Mouse (Mus musculus) limb, embryonic 12.5 days (tissue): ENCODE results near the gene Glrx5. TPM values are rescaled to one million over a fixed set of nuclear protein-coding genes. Genes with fewer than 3 reads are reported as not detected.

ENCODE experiments used
- ATAC-seq: fragments of 200-750 bp; cut with Nextera tagmentation; 2 replicates; pipeline ENCODE4 v1.8.0; 2017; ENCODE audit warnings: low read depth, moderate TSS enrichment; ENCODE audit not compliant: insufficient number of reproducible peaks, insufficient read depth, low FRiP score, low TSS enrichment
- H3K27ac ChIP-seq: fragments of 300-500 bp; sonication (generic); 2 replicates; pipeline ENCODE4 v1.5.1; 2016; ENCODE audit warnings: mild to moderate bottlenecking, moderate library complexity
- H3K27me3 ChIP-seq: fragments of 300-500 bp; sonication (generic); 2 replicates; pipeline ENCODE4 v1.6.1; 2016; ENCODE audit warnings: mild to moderate bottlenecking, moderate library complexity
- H3K36me3 ChIP-seq: fragments of 300-500 bp; sonication (generic); 2 replicates; pipeline ENCODE4 v1.6.1; 2016; ENCODE audit warnings: mild to moderate bottlenecking, moderate library complexity
- H3K4me1 ChIP-seq: fragments of 300-500 bp; sonication (generic); replicated peaks from 2 replicates; pipeline ENCODE4 v1.6.1; 2016
- H3K4me2 ChIP-seq: fragments of 300-500 bp; sonication (generic); 2 replicates; pipeline ENCODE4 v1.6.1; 2016; ENCODE audit warnings: mild to moderate bottlenecking, moderate library complexity
- H3K4me3 ChIP-seq: fragments of 300-500 bp; sonication (generic); replicated peaks from 2 replicates; pipeline ENCODE4 v1.5.1; 2016; ENCODE audit warnings: mild to moderate bottlenecking
- H3K9ac ChIP-seq: fragments of 300-500 bp; sonication (generic); replicated peaks from 2 replicates; pipeline ENCODE4 v1.6.1; 2016; ENCODE audit warnings: mild to moderate bottlenecking, moderate library complexity
- H3K9me3 ChIP-seq: fragments of 300-500 bp; sonication (generic); 2 replicates; pipeline ENCODE4 v1.6.1; 2016; ENCODE audit warnings: mild to moderate bottlenecking, moderate library complexity
- WGBS: fragments of 180-500 bp; shearing (Covaris S2); methylation state at CpG from one replicate; pipeline ENCODE4 v1.1.7; 2016; 5-methylcytosine and 5-hydroxymethylcytosine counted together
- polyA plus RNA-seq: library from polyadenylated mRNA; unstranded; fragments of >200 nt; fragmentation: Nextera tagmentation; extraction: Ambion mirVana; gene quantifications from 2 replicates; pipeline ENCODE4 v1.2.1, GENCODE M21; 2016

Glrx5 gene
- polyA plus RNA-seq, 1 experiment from 2014 or later: 180 TPM

DNA sequence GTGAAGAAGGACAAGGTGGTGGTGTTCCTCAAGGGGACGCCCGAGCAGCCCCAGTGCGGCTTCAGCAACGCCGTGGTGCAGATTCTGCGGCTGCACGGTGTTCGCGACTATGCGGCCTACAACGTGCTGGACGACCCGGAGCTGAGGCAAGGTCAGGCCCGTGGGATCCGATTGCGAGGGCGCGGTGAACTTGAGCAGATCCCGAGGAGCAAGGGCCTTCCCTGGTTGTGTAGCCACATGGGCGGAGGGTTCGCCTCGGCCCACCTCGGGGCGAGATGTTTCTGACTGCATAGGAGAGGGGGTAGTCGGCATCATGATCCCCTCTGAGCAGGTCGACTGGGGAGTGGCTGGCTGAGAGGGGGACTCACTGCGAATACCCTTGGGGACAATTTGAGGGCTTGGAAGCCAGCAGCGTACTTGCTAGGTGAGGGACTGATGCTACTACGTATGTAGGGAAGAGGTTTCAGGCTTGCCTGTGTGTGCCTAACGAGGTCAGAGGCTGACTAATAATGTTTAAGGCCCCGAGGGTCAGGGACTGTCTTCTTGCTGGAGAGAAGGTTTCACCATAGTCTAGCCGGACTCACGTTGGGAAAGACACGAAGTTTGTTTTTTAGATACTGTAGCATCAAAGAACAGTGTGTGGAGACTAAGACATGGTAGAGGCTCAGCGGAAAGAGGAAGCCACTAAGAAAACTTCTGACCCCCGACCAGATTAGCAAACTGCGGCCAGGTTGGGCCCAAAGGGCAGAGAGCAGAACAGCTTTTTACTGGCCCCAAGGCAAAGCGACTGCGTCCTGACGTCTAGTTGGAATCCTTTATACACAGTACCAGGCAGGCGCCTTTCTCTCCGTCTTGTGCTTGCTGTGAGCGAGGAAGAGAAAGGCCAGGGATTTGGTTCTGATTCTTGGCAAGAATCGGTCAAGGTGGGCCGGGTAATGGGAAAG is 616 bp downstream of the Glrx5 start:
- no peaks in the 10 kb centered on the region for H3K9me3 ChIP-seq
- peak overlapping the region; percentile 86 for H3K4me2 ChIP-seq
- ATAC-seq: peak; percentile 24
- peak overlapping the region; percentile 82 for H3K27ac ChIP-seq
- peak overlapping the region; percentile 81 for H3K9ac ChIP-seq
- peak overlapping the region; percentile 84 for H3K4me3 ChIP-seq
- no peaks in the 10 kb centered on the region for H3K27me3 ChIP-seq
- H3K4me1 ChIP-seq: peaks cover 43% of the 10 kb centered on the region
- H3K36me3 ChIP-seq: peaks cover 26% of the 10 kb centered on the region
- WGBS: 4% methylated on average over 45 of the region's 45 CpGs

DNA sequence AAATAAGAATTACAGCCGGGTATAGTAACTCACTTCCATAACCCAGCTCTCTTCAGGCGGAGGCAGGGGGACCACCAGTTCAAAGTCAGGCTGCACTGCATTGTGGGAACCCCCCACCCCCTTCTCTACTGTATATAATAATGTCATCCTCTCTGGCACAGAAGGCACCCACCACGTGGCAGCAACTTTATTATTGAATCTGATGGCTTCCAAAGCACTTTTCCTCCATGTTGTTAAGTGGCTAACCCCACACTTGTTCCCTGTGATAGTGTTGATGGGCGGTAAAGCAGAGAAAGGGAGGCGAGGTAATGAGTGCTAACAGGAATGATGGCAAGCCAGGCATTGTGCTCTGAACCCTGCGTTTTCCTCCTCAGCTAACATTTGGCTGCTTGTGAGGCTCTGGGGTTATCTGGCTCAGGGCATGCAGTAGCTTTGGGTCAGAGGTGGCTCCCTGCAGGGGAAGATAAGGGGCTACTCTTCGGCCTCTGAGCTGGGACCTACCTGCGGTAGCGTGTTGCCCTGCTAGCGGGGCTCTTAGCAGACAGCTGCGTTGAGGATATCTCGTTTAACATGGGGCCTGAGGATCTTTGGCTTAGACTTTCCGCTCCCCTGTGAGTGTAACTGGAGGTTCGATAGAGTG is 1.8 kb downstream of the Glrx5 start:
- Histone ChIP-seq H3K9me3 (no peaks in the 10 kb centered on the region), H3K9ac (no peak overlapping the region), H3K4me3 (peak overlapping the region; percentile 84), H3K27ac (peak overlapping the region; percentile 47; the same call in 1 of the 2 replicates), H3K36me3 (peaks cover 22% of the 10 kb centered on the region), H3K27me3 (no peaks in the 10 kb centered on the region), H3K4me1 (peaks cover 53% of the 10 kb centered on the region), H3K4me2 (peak overlapping the region; percentile 86)
- no peak for ATAC-seq
- 75% methylated on average over 14 of the region's 14 CpGs for WGBS

DNA sequence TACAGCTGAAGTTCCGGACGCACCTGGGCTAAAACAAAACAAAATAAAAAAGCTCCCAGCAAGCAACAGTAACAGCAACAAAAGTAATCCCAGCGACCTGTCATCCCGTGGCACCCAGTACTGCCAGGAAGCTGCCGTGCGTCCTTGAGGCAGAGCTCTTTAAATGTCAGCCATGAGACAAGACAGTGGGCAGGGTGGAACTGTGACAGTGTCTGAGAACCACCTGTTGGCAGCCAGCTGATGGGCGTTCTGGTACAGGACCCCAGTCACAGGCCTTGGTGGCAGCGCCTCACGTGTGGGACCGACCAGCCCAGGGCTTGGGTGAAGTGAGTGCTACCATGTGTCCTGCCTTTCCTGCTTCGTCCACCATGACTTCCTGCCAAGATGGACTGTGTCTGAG is 5.7 kb downstream of the Glrx5 start:
- ATAC-seq: no peak
- H3K9ac ChIP-seq: no peak overlapping the region

DNA sequence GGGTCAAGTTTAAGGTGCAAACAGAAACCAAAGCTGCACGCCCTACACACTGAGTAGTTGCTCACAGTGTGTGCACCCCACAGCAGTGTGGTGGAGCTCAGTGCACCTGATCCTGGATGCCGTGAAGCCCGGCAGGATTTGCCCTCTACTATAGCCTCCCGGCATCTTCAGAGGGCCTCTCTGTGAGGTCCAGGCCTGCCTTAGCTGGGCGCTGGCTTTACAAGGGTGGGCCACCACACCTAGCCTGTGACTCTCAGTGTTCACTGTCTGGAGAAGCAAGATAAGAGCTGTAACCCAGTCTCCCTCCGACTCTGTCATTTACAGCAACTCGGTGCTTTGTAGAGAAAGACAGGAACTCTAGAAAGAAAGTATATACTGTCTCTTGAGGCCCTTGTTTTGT is 6.4 kb downstream of the Glrx5 start:
- ATAC-seq: no peak
- Histone ChIP-seq H3K27ac (0 out of 2 replicates have a peak overlapping the region, but pooled peaks have one; percentile 41), H3K4me1 (peaks cover 40% of the 10 kb centered on the region), H3K4me3 (no peak overlapping the region), H3K9me3 (no peaks in the 10 kb centered on the region), H3K36me3 (peaks cover 53% of the 10 kb centered on the region), H3K4me2 (no peak overlapping the region), H3K9ac (no peak overlapping the region), H3K27me3 (no peaks in the 10 kb centered on the region)
- 83% methylated on average over 7 of the region's 7 CpGs for WGBS

More for the DNA sequence above, 5.7 kb downstream of the Glrx5 start:
- Histone ChIP-seq H3K4me2 (peak overlapping the region; percentile 6; the same call in 1 of the 2 replicates), H3K27ac (0 out of 2 replicates have a peak overlapping the region, but pooled peaks have one; percentile 41), H3K4me3 (no peak overlapping the region), H3K4me1 (peaks cover 47% of the 10 kb centered on the region), H3K36me3 (peaks cover 46% of the 10 kb centered on the region), H3K27me3 (no peaks in the 10 kb centered on the region), H3K9me3 (no peaks in the 10 kb centered on the region)
- WGBS: 87% methylated on average over 11 of the region's 11 CpGs

DNA sequence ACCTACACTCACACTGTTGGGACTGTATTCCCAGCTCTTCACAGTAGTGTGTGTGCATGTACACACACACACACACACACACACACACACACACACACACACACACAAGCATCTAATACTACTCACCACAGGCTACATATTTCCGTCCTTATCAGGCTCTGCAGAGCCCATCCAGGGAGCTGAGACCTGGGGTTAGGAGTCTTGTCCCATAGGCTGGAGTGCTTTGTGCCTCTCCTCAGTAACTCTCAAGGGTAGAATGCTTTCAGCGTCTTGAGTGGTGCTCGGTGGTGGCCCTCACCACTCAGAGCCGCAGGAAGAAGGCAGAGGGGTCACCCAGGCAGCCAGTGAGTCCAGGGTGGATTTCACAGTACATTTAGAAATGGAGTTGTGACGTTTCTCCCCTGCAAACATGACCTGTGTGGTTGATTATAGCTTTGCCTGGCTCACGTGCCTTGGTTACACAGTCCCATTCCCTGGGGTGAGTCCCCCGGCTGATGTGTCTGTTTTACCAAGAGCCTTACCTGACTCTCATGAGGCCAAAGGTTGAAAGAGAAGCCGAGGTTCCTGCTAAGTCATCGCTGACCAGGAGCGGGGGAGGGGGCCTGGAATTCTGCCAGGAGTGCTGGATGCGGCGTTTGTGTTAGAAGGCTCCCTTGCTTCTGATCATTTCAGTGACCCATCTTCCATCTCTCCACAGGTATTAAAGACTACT is 7.2 kb downstream of the Glrx5 start:
- Histone ChIP-seq H3K27ac (peak overlapping the region; percentile 0; the same call in 1 of the 2 replicates), H3K9me3 (no peaks in the 10 kb centered on the region), H3K4me3 (no peak overlapping the region), H3K4me2 (no peak overlapping the region), H3K36me3 (peaks cover 54% of the 10 kb centered on the region), H3K9ac (peak overlapping the region; percentile 12; the same call in 1 of the 2 replicates), H3K4me1 (peaks cover 33% of the 10 kb centered on the region), H3K27me3 (no peaks in the 10 kb centered on the region)
- ATAC-seq: no peak
- whole genome bisulfite sequencing: 71% methylated on average over 12 of the region's 12 CpGs

DNA sequence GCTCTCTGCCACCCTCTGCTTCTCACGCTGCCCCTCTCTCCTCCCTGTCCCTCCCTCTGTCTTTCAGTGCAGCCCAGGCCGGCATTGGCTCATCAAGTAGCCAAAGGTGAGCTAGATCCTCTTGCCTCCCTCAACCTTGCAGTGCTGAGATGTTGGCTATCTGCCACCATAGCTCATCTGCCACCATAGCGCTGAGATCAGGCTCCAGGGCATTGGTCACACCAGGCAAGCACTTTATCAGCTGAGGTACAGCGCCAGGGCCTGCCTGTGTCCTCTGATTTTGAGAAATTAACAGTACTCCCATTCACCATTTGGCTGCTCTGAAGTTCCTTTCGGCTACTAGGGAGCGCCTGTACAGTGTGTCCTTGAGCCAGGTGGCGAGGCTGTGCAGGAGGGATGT is 8.5 kb downstream of the Glrx5 start:
- no peak overlapping the region for H3K27ac ChIP-seq
- no peak overlapping the region for H3K4me3 ChIP-seq
- no peak for ATAC-seq
- H3K4me2 ChIP-seq: no peak overlapping the region
- no peaks in the 10 kb centered on the region for H3K9me3 ChIP-seq
- WGBS: 97% methylated on average over 7 of the region's 7 CpGs
- H3K9ac ChIP-seq: no peak overlapping the region
- peaks cover 46% of the 10 kb centered on the region for H3K36me3 ChIP-seq
- no peaks in the 10 kb centered on the region for H3K27me3 ChIP-seq
- peaks cover 21% of the 10 kb centered on the region for H3K4me1 ChIP-seq

DNA sequence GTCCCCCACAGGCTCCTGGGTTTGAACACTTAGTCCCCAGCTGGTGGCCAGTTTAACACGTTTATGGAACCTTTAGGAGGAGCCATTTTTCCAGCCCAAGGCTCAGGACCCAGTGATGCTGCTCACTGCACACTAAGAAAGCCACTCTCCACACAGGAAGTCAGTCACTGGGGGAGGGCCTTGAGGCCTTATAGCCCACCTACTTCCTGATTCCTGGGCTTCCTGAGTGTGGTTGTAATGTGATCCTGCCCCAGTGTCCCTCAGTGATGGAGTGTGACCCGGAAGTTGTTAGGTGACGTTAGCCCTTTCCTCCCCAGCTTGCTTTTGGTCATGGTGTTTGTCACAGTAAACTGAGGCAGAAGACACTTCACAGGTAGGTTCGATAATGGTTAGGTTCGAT is 10.6 kb downstream of the Glrx5 start:
- Histone ChIP-seq H3K27ac (no peak overlapping the region), H3K9ac (no peak overlapping the region), H3K36me3 (peaks cover 44% of the 10 kb centered on the region), H3K4me3 (no peak overlapping the region), H3K4me2 (no peak overlapping the region), H3K27me3 (no peaks in the 10 kb centered on the region), H3K9me3 (no peaks in the 10 kb centered on the region), H3K4me1 (peaks cover 16% of the 10 kb centered on the region)
- ATAC-seq: no peak
- 87% methylated on average over 5 of the region's 5 CpGs for WGBS

DNA sequence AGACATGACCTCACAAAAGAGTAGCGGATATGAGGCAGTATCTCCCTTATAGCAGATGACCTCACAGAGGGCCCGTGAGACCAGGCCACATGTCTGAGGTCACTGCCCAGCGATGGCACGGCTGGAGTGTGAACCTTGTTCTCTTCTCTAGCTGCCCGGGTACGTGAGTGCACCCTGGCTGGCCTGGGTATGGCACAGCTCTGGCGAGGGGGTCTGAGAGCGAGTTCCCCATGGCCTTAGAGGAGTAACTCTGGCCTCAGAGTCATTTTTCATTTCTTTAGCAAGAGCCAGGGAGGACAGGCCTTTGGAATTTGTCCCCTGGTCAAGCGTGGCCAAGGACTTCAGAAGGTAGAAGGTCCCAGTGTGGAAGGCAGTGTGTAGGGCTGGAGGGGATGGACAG is 12.3 kb downstream of the Glrx5 start:
- H3K36me3 ChIP-seq: peaks cover 43% of the 10 kb centered on the region
- no peak overlapping the region for H3K9ac ChIP-seq
- H3K4me3 ChIP-seq: no peak overlapping the region
- H3K27ac ChIP-seq: no peak overlapping the region
- H3K27me3 ChIP-seq: no peaks in the 10 kb centered on the region
- no peaks in the 10 kb centered on the region for H3K9me3 ChIP-seq
- no peak for ATAC-seq
- 90% methylated on average over 9 of the region's 9 CpGs for WGBS
- H3K4me2 ChIP-seq: no peak overlapping the region
- peaks cover 3% of the 10 kb centered on the region for H3K4me1 ChIP-seq

DNA sequence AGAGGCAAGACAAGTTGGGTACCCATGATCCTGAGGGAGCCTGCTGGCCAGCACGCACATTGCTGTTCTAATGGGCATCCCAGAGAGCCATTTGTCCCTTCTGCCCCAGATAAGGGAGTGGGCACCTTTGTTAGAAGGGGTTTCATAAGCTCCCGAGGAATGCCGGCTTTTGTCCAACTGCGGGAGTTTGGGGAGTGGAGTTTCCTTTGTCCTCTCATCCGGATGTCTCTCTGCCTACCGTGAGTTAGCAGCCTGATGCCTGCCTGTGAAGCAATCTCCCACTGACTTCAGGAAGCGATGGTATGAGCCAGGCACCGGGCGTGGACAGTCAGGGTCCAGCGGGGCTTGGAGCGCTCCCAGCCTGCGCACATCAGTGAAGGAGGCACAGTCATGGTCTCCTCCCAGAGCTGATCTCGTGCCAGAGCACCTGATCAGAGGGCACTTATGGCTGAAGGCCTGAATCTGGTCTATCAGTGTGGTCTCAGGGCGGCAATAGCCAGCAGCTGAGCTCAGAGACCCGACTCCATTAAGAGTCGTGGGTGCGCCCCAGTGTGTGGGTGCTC is 15.9 kb downstream of the Glrx5 start:
- Histone ChIP-seq H3K36me3 (peaks cover 7% of the 10 kb centered on the region; the same call in 1 of the 2 replicates), H3K4me1 (no peaks in the 10 kb centered on the region), H3K27me3 (no peaks in the 10 kb centered on the region), H3K27ac (no peak overlapping the region), H3K4me2 (no peak overlapping the region), H3K9me3 (no peaks in the 10 kb centered on the region), H3K9ac (no peak overlapping the region), H3K4me3 (no peak overlapping the region)
- WGBS: 83% methylated on average over 17 of the region's 17 CpGs
- no peak for ATAC-seq

DNA sequence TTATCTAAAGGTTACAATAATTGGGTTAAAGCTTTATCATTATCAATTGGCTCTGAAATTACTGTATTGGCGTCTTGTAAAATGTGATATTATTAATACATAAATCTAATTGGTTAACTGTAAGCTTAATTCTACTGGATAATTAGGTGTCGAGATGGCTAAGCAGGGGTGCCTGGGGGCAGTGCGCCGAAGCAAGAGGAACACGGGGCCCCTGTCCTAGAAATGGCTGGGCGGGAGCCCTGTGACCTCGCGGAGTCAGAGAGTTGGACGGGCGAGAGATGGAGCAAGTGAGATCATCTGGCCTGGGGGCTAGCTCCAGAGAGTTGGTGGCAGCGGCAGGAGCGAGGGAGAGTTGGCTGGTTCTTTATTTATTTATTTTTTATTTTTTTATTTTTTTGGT is 17.3 kb downstream of the Glrx5 start:
- Histone ChIP-seq H3K9me3 (no peaks in the 10 kb centered on the region), H3K4me1 (no peaks in the 10 kb centered on the region), H3K4me2 (no peak overlapping the region), H3K9ac (no peak overlapping the region), H3K36me3 (no peaks in the 10 kb centered on the region), H3K4me3 (no peak overlapping the region), H3K27me3 (no peaks in the 10 kb centered on the region), H3K27ac (no peak overlapping the region)
- WGBS: 71% methylated on average over 12 of the region's 12 CpGs
- no peak for ATAC-seq

DNA sequence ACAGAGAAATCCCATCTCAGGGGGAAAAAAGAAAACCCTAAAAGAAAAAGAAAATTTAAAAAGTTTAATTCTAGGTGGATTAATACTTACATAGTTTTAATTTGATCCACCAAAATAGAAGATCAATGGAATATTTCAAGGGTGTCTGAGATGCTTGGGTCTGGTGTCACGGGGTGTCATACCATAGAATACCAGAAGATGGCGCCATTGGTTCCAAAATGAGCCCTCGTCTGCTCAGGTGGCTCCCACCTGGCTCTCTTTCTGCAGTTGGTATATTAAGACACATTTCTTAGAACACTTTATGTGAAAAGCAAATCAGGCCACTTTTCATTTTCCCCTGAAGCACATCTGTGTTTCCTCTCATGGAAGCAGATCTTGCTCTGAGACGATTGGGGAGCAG is 18.4 kb downstream of the Glrx5 start:
- WGBS: 12% methylated on average over 4 of the region's 4 CpGs
- Histone ChIP-seq H3K4me2 (no peak overlapping the region), H3K27ac (no peak overlapping the region), H3K4me1 (no peaks in the 10 kb centered on the region), H3K9me3 (no peaks in the 10 kb centered on the region), H3K4me3 (no peak overlapping the region), H3K27me3 (no peaks in the 10 kb centered on the region), H3K36me3 (no peaks in the 10 kb centered on the region), H3K9ac (no peak overlapping the region)
- ATAC-seq: no peak
